Mouse (Mus musculus) liver, postnatal 0 days (tissue): ENCODE measurements at regions not wholly inside any gene's neighbourhood (a gene's known extent, or its start where the extent isn't known, plus 50 kb on each side); places are given as distances from the start of the nearest gene placed in this dataset.

ENCODE experiments used
- CTCF ChIP-seq: sonication (generic); IDR thresholded peaks from 2 replicates; pipeline ENCODE4 v1.5.1; 2016; ENCODE audit warnings: antibody characterized with exemption, low read depth
- EP300 ChIP-seq: IDR thresholded peaks from 2 replicates; pipeline ENCODE4 v1.6.1; 2016; ENCODE audit warnings: antibody characterized with exemption, low read depth, mild to moderate bottlenecking

DNA sequence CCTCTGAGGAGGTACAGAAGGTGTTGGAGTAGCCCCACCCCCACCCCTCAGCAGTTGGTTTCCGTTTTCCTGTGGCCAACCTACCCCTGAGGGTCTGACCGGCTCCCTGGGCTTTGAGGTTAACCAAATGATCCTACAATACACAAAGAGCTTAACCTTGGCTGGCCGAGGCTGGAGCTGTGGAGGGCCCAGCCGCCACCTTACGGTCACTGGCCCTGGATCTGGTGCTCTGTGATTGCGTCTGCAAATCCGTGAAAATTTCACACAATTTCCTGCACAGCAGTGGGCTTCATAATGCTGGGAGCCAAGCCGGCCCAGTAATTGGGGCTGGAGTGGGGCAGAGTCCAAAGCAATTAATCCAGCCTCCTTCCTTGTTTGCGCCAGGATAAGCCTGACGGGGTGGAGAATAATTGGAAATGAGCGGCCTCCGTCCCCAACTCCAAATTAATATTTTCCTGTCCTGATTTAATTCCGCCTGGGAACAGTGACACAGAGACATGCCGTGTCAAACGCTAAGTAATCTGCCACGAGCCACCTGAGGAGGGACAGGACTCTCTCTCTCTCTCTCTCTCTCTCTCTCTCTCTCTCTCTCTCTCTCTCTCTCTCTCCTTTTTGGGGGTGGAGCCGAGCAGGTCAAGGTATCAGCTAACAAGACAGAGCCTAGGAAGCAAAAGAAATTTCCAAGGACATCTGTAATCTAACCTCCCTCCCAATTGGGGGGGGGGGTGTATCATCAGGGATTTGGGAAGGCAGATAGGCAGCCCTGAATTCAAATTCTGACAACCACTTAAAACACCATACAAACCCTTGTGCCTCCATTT, 80.3 kb downstream of the Mrm1 start:
- TF ChIP-seq CTCF (no peak), EP300 (no peak)
